Mouse (Mus musculus) embryo, embryonic 10.5 days (tissue): ENCODE measurements at regions not wholly inside any gene's neighbourhood (a gene's known extent, or its start where the extent isn't known, plus 50 kb on each side); places are given as distances from the start of the nearest gene placed in this dataset.
A peak's percentile ranks its signal among the peaks of the same experiment; 100 is the strongest.

Source experiments
- DNase-seq: peaks from one replicate; pipeline ENCODE4 v3.0.0-alpha.2; 2015; ENCODE audit warnings: low spot score

- peak; percentile 84 for DNase-seq
These were observed 282.5 kb upstream of the Gjb5 start for GRCm38 (mm10) chr4:127640251-127641085.

- DNase-seq = no peak
These were observed 281.8 kb upstream of the Gjb5 start for GRCm38 (mm10) chr4:127639765-127640164.

- DNase-seq = no peak
These were observed 279.0 kb upstream of the Gjb5 start for GRCm38 (mm10) chr4:127636934-127637333.

GRCm38 (mm10) chr4:127635262-127635661 lies 277.3 kb upstream of the Gjb5 start:
- no peak for DNase-seq

GRCm38 (mm10) chr4:127619870-127620269 lies 261.9 kb upstream of the Gjb5 start:
- DNase-seq = peak; percentile 81

GRCm38 (mm10) chr4:127612761-127613160 lies 254.8 kb upstream of the Gjb5 start:
- peak; percentile 53 for DNase-seq

GRCm38 (mm10) chr4:127600919-127601318 lies 242.9 kb upstream of the Gjb5 start:
- no peak for DNase-seq

GRCm38 (mm10) chr4:127598610-127599009 lies 240.6 kb upstream of the Gjb5 start:
- no peak for DNase-seq

GRCm38 (mm10) chr4:127594081-127594480 lies 236.1 kb upstream of the Gjb5 start:
- no peak for DNase-seq

GRCm38 (mm10) chr4:127591540-127591939 lies 233.6 kb upstream of the Gjb5 start:
- DNase-seq = no peak

GRCm38 (mm10) chr4:127586822-127587221 lies 228.8 kb upstream of the Gjb5 start:
- DNase-seq = no peak

GRCm38 (mm10) chr4:127576521-127576920 lies 218.5 kb upstream of the Gjb5 start:
- no peak for DNase-seq

- peak; percentile 31 for DNase-seq
These were observed 204.6 kb upstream of the Gjb5 start for GRCm38 (mm10) chr4:127562602-127563001.

GRCm38 (mm10) chr4:127558572-127558971 lies 200.6 kb upstream of the Gjb5 start:
- no peak for DNase-seq

- no peak for DNase-seq
These were observed 194.7 kb upstream of the Gjb5 start for GRCm38 (mm10) chr4:127552456-127553225.

GRCm38 (mm10) chr4:127549581-127549980 lies 191.6 kb upstream of the Gjb5 start:
- peak; percentile 17 for DNase-seq

- peak; percentile 17 for DNase-seq
These were observed 191.0 kb upstream of the Gjb5 start for GRCm38 (mm10) chr4:127549018-127549417.

- no peak for DNase-seq
These were observed 187.1 kb upstream of the Gjb5 start for GRCm38 (mm10) chr4:127545106-127545505.

GRCm38 (mm10) chr4:127543276-127543675 lies 185.3 kb upstream of the Gjb5 start:
- DNase-seq = no peak

- DNase-seq = no peak
These were observed 184.8 kb upstream of the Gjb5 start for GRCm38 (mm10) chr4:127542771-127543170.

- DNase-seq = peak; percentile 37
These were observed 179.0 kb upstream of the Gjb5 start for GRCm38 (mm10) chr4:127536952-127537351.

- DNase-seq = no peak
These were observed 177.6 kb upstream of the Gjb5 start for GRCm38 (mm10) chr4:127535630-127536029.

GRCm38 (mm10) chr4:127534411-127534810 lies 176.4 kb upstream of the Gjb5 start:
- DNase-seq = no peak
